ENCODE assay signal across 8 mouse cellular contexts in genomic region chr10:80679556-80680259, GRCm38 (mm10). TPM values are rescaled to one million over a fixed set of nuclear protein-coding genes. Genes with fewer than 3 reads are reported as not detected.
DNase-seq lines count a peak whose midpoint lies in the region; ATAC-seq and TF ChIP-seq lines count a peak whose summit lies in the region.

No protein-coding gene starts in this region.

- no peak for DNase-seq in heart, adult 9 months (ENCODE audit: low spot score in 2 of 2)
- DNase-seq in CH12.LX (ENCODE audit: extremely low read depth): no peak
- DNase-seq in embryonic facial prominence, embryonic 10.5 days (ENCODE audit: low spot score): no peak
- no peak for DNase-seq in limb, embryonic 14.5 days (ENCODE audit: low spot score)
- no peak for DNase-seq in frontal cortex, postnatal 10 days (ENCODE audit: low spot score in 2 of 2)
- no peak for DNase-seq in ovary, postnatal 14 days (ENCODE audit: low spot score)
- no peak for DNase-seq in testis, postnatal 14 days (ENCODE audit: low spot score)

- TF ChIP-seq EP300 in CH12.LX (IDR thresholded peaks at IDR 0.05; ENCODE audit: low read length): no peak

- no peak for TF ChIP-seq CTCF in CH12.LX (conservative IDR thresholded peaks at IDR 0.05 in 1 of 2, IDR thresholded peaks at IDR 0.05 in 1 of 2; ENCODE audit: low read depth in 2 of 2, low read length in 2 of 2)

- 0 out of 2 replicates have a peak overlapping the region, but pooled peaks have one; percentile 85 for H3K9ac ChIP-seq in heart, embryonic 12.5 days
- H3K9ac ChIP-seq in CH12.LX (ENCODE audit: insufficient read depth, low read depth): no peak overlapping the region
- 0 out of 2 replicates have a peak overlapping the region, but pooled peaks have one; percentile 12 for H3K9ac ChIP-seq in limb, embryonic 14.5 days (ENCODE audit: low read depth, low read length, severe bottlenecking)

- H3K9me3 ChIP-seq in heart, embryonic 12.5 days (replicated peaks): no peaks in the 10 kb centered on the region
- no peaks in the 10 kb centered on the region for H3K9me3 ChIP-seq in CH12.LX (replicated peaks; ENCODE audit: low read length)
- no peaks in the 10 kb centered on the region for H3K9me3 ChIP-seq in embryonic facial prominence, embryonic 10.5 days
- no peaks in the 10 kb centered on the region for H3K9me3 ChIP-seq in limb, embryonic 14.5 days (ENCODE audit: control insufficient read depth, low read length)

- H3K79me2 ChIP-seq in CH12.LX (replicated peaks; ENCODE audit: control insufficient read depth, extremely low read depth, insufficient read depth, poor library complexity, severe bottlenecking): peaks cover 13% of the 10 kb centered on the region

- TF ChIP-seq POLR2A in CH12.LX (IDR thresholded peaks at IDR 0.05; ENCODE audit: low read depth, low read length): no peak
- no peak for TF ChIP-seq POLR2A in limb, embryonic 14.5 days (IDR thresholded peaks at IDR 0.05; ENCODE audit: borderline replicate concordance, extremely low read depth, insufficient read depth, insufficient read length)

- H3K27me3 ChIP-seq in heart, embryonic 12.5 days (replicated peaks): no peaks in the 10 kb centered on the region
- H3K27me3 ChIP-seq in CH12.LX (replicated peaks): no peaks in the 10 kb centered on the region
- no peaks in the 10 kb centered on the region for H3K27me3 ChIP-seq in embryonic facial prominence, embryonic 10.5 days (replicated peaks; ENCODE audit: low read depth, poor library complexity, severe bottlenecking)
- no peaks in the 10 kb centered on the region for H3K27me3 ChIP-seq in limb, embryonic 14.5 days (ENCODE audit: control insufficient read depth, insufficient read depth, low read length)

- H3K4me3 ChIP-seq in heart, embryonic 12.5 days: no peak overlapping the region
- H3K4me3 ChIP-seq in CH12.LX (replicated peaks in 1 of 3; ENCODE audit: low read depth in 2 of 3, low read length in 2 of 3, poor library complexity in 1 of 3): no peak overlapping the region
- 0 out of 2 replicates have a peak overlapping the region, but pooled peaks have one; percentile 5 for H3K4me3 ChIP-seq in embryonic facial prominence, embryonic 10.5 days
- no peak overlapping the region for H3K4me3 ChIP-seq in limb, embryonic 14.5 days (replicated peaks; ENCODE audit: low read length)

- ATAC-seq in heart, embryonic 12.5 days (ENCODE audit: insufficient number of reproducible peaks, low FRiP score): no peak
- no peak for ATAC-seq in limb, embryonic 14.5 days (ENCODE audit: low FRiP score, low read depth)

- dilution Hi-C loops in CH12.LX (cut with MboI; ENCODE audit: extremely low pct_ligation_motif_present, extremely low pct_unique_long_range_greater_than_20kb, low sequenced_read_pairs): no loop called here

- no peak overlapping the region for H3K4me2 ChIP-seq in heart, embryonic 12.5 days
- no peak overlapping the region for H3K4me2 ChIP-seq in CH12.LX (ENCODE audit: insufficient read depth, low read depth, poor library complexity, severe bottlenecking)
- no peak overlapping the region for H3K4me2 ChIP-seq in limb, embryonic 14.5 days (replicated peaks; ENCODE audit: low read depth, low read length, severe bottlenecking)

- WGBS in heart, embryonic 12.5 days: 47% methylated on average over 9 of the region's 9 CpGs
- WGBS in embryonic facial prominence, embryonic 10.5 days: 65% methylated on average over 9 of the region's 9 CpGs
- 53% methylated on average over 9 of the region's 9 CpGs for WGBS in limb, embryonic 14.5 days

- TF ChIP-seq RAD21 in CH12.LX (IDR thresholded peaks at IDR 0.05; ENCODE audit: low read depth, low read length): no peak

- in situ Hi-C loops in CH12.LX (cut with MboI; ENCODE audit: low pct_ligation_motif_present, low pct_unique_long_range_greater_than_20kb, low sequenced_read_pairs): loop anchor here (5.0 to 25.0 kb wide), 2 partner anchors 67 to 242 kb away; partner anchors contain the start of gene Tcf3

- H3K27ac ChIP-seq in heart, embryonic 12.5 days (ENCODE audit: poor library complexity, severe bottlenecking): peak overlapping the region; percentile 99
- peak overlapping the region; percentile 59 for H3K27ac ChIP-seq in CH12.LX (ENCODE audit: insufficient read depth, low read depth)
- peak overlapping the region; percentile 93 for H3K27ac ChIP-seq in embryonic facial prominence, embryonic 10.5 days (replicated peaks)
- H3K27ac ChIP-seq in limb, embryonic 14.5 days (replicated peaks; ENCODE audit: low read depth, low read length): no peak overlapping the region

- peaks cover 11% of the 10 kb centered on the region; the same call in 1 of the 2 replicates for H3K36me3 ChIP-seq in heart, embryonic 12.5 days
- H3K36me3 ChIP-seq in CH12.LX (replicated peaks in 1 of 2; ENCODE audit: control insufficient read depth in 1 of 2, insufficient read depth in 1 of 2, low read length in 1 of 2): peaks cover 0 to 20% of the 10 kb centered on the region in 2 experiments
- H3K36me3 ChIP-seq in embryonic facial prominence, embryonic 10.5 days (replicated peaks): peaks cover 19% of the 10 kb centered on the region
- H3K36me3 ChIP-seq in limb, embryonic 14.5 days (ENCODE audit: control insufficient read depth, insufficient read depth, low read length): peaks cover 13% of the 10 kb centered on the region

- peaks cover 38% of the 10 kb centered on the region for H3K4me1 ChIP-seq in heart, embryonic 12.5 days (replicated peaks)
- peaks cover 20 to 69% of the 10 kb centered on the region in 2 experiments for H3K4me1 ChIP-seq in CH12.LX (ENCODE audit: control insufficient read depth in 1 of 2, insufficient read depth in 2 of 2)
- peaks cover 45% of the 10 kb centered on the region for H3K4me1 ChIP-seq in embryonic facial prominence, embryonic 10.5 days
- peaks cover 32% of the 10 kb centered on the region for H3K4me1 ChIP-seq in limb, embryonic 14.5 days (ENCODE audit: control insufficient read depth, insufficient read depth, low read length)

TF ChIP-seq in CH12.LX, 34 proteins besides CTCF, POLR2A, EP300 and RAD21 (continues in another document):
- TF ChIP-seq ETS1 (conservative IDR thresholded peaks at IDR 0.05; ENCODE audit: low read depth, low read length) (no peak), POLR2AphosphoS2 (IDR thresholded peaks at IDR 0.05; ENCODE audit: low read depth, low read length) (no peak), ELF1 (IDR thresholded peaks at IDR 0.05; ENCODE audit: low read depth, low read length) (no peak), E2F4 (IDR thresholded peaks at IDR 0.05; ENCODE audit: insufficient replicate concordance, low read depth, low read length) (no peak), ZC3H11A (IDR thresholded peaks at IDR 0.05; ENCODE audit: low read depth, low read length) (no peak), MYC (IDR thresholded peaks at IDR 0.05; ENCODE audit: low read depth, low read length) (no peak), MAFK (IDR thresholded peaks at IDR 0.05; ENCODE audit: insufficient replicate concordance, low read length) (no peak), JUN (IDR thresholded peaks at IDR 0.05; ENCODE audit: insufficient read depth, low read depth, low read length) (no peak), UBTF (IDR thresholded peaks at IDR 0.05; ENCODE audit: low read depth, low read length) (no peak), NRF1 (IDR thresholded peaks at IDR 0.05; ENCODE audit: low read depth, low read length) (no peak)

RNA-seq across cellular contexts. Expression of gene Mknk2, which starts 1.8 kb away (rescaled TPM):
- 99.6 and 102 TPM in 2 replicates for polyA plus RNA-seq in heart, embryonic 12.5 days (2016; fragmentation: Nextera tagmentation; extraction: Ambion mirVana)
- 91.5 and 110 TPM in 2 replicates for total RNA-seq in CH12.LX (2012; rRNA removed)
- total RNA-seq in CH12.LX (2014; rRNA removed): 121 and 138 TPM in 2 replicates
- polyA plus RNA-seq in CH12.LX (2012; ENCODE audit: insufficient read length, low read depth): 175 and 199 TPM in 2 replicates
- 118 and 119 TPM in 2 replicates for polyA plus RNA-seq in embryonic facial prominence, embryonic 10.5 days (2016; fragmentation: Nextera tagmentation; extraction: Ambion mirVana)
- polyA plus RNA-seq in limb, embryonic 14.5 days (2012; rRNA removed): 108 and 147 TPM in 2 replicates
- 93.0 and 97.7 TPM in 2 replicates for polyA plus RNA-seq in limb, embryonic 14.5 days (2014; fragmentation: Nextera tagmentation; extraction: Ambion mirVana)

RNA-seq across cellular contexts. Expression of gene Mob3a, which starts 22.1 kb away (rescaled TPM):
- polyA plus RNA-seq in heart, embryonic 12.5 days (2016; fragmentation: Nextera tagmentation; extraction: Ambion mirVana): 34.8 and 38.1 TPM in 2 replicates
- 56.9 and 71.7 TPM in 2 replicates for total RNA-seq in CH12.LX (2012; rRNA removed)
- total RNA-seq in CH12.LX (2014; rRNA removed): 65.2 and 71.4 TPM in 2 replicates
- polyA plus RNA-seq in CH12.LX (2012; ENCODE audit: insufficient read length, low read depth): 75.0 and 84.2 TPM in 2 replicates
- 54.4 and 54.7 TPM in 2 replicates for polyA plus RNA-seq in embryonic facial prominence, embryonic 10.5 days (2016; fragmentation: Nextera tagmentation; extraction: Ambion mirVana)
- polyA plus RNA-seq in limb, embryonic 14.5 days (2012; rRNA removed): 33.7 and 42.7 TPM in 2 replicates
- 35.9 and 36.5 TPM in 2 replicates for polyA plus RNA-seq in limb, embryonic 14.5 days (2014; fragmentation: Nextera tagmentation; extraction: Ambion mirVana)

RNA-seq across cellular contexts. Expression of gene Izumo4, which starts 22.3 kb away (rescaled TPM):
- polyA plus RNA-seq in heart, embryonic 12.5 days (2016; fragmentation: Nextera tagmentation; extraction: Ambion mirVana): 13.2 and 18.4 TPM in 2 replicates
- total RNA-seq in CH12.LX (2012; rRNA removed) (8.1 and 9.6 TPM in 2 replicates), CH12.LX (2014; rRNA removed) (2.7 and 4.3 TPM in 2 replicates)
- polyA plus RNA-seq in CH12.LX (2012; ENCODE audit: insufficient read length, low read depth): 5.9 TPM in 2 replicates
- polyA plus RNA-seq in embryonic facial prominence, embryonic 10.5 days (2016; fragmentation: Nextera tagmentation; extraction: Ambion mirVana): 10.5 and 10.8 TPM in 2 replicates
- polyA plus RNA-seq in limb, embryonic 14.5 days (2012; rRNA removed): 64.5 and 66.1 TPM in 2 replicates
- polyA plus RNA-seq in limb, embryonic 14.5 days (2014; fragmentation: Nextera tagmentation; extraction: Ambion mirVana): 14.4 and 15.9 TPM in 2 replicates

RNA-seq across cellular contexts. Expression of gene Btbd2, which starts 22.8 kb away (rescaled TPM):
- 64.9 and 65.7 TPM in 2 replicates for polyA plus RNA-seq in heart, embryonic 12.5 days (2016; fragmentation: Nextera tagmentation; extraction: Ambion mirVana)
- total RNA-seq in CH12.LX (2012; rRNA removed) (19.3 and 26.2 TPM in 2 replicates), CH12.LX (2014; rRNA removed) (10.0 and 11.1 TPM in 2 replicates)
- polyA plus RNA-seq in CH12.LX (2012; ENCODE audit: insufficient read length, low read depth): 18.8 and 19.4 TPM in 2 replicates
- polyA plus RNA-seq in embryonic facial prominence, embryonic 10.5 days (2016; fragmentation: Nextera tagmentation; extraction: Ambion mirVana): 83.2 and 84.8 TPM in 2 replicates
- polyA plus RNA-seq in limb, embryonic 14.5 days (2012; rRNA removed): 87.8 and 122 TPM in 2 replicates
- 78.0 and 89.1 TPM in 2 replicates for polyA plus RNA-seq in limb, embryonic 14.5 days (2014; fragmentation: Nextera tagmentation; extraction: Ambion mirVana)

RNA-seq across cellular contexts. Expression of gene Csnk1g2, which starts 57.1 kb away (rescaled TPM):
- 131 and 136 TPM in 2 replicates for polyA plus RNA-seq in heart, embryonic 12.5 days (2016; fragmentation: Nextera tagmentation; extraction: Ambion mirVana)
- total RNA-seq in CH12.LX (2012; rRNA removed) (44.1 and 50.3 TPM in 2 replicates), CH12.LX (2014; rRNA removed) (44.3 and 50.1 TPM in 2 replicates)
- 55.9 and 59.0 TPM in 2 replicates for polyA plus RNA-seq in CH12.LX (2012; ENCODE audit: insufficient read length, low read depth)
- 198 TPM in 2 replicates for polyA plus RNA-seq in embryonic facial prominence, embryonic 10.5 days (2016; fragmentation: Nextera tagmentation; extraction: Ambion mirVana)
- polyA plus RNA-seq in limb, embryonic 14.5 days (2012; rRNA removed): 253 and 298 TPM in 2 replicates
- 110 and 125 TPM in 2 replicates for polyA plus RNA-seq in limb, embryonic 14.5 days (2014; fragmentation: Nextera tagmentation; extraction: Ambion mirVana)
